Mouse (Mus musculus): ENCODE data around the gene Zfp839.
A peak's percentile ranks its signal among the peaks of the same experiment; 100 is the strongest.
"Not testable (repeated sequence)": the region's sequence is repeated elsewhere in the genome, so short reads cannot be mapped to it uniquely, and the experiment has no call there.

Zfp839 gene

GRCm38 (mm10) chr12:110840348-110841198, 9.5 kb upstream of the Zfp839 start, which contains the start of gene Mok:
Mok (minus strand) TSS chr12:110840939.
- peak; percentile 88 for DNase-seq (ENCODE audit: low read depth, low spot score)

GRCm38 (mm10) chr12:110841731-110842493, 8.1 kb upstream of the Zfp839 start:
- no peak for DNase-seq (ENCODE audit: low read depth, low spot score)

GRCm38 (mm10) chr12:110843194-110844048, 6.6 kb upstream of the Zfp839 start:
- peak; percentile 72 for DNase-seq (ENCODE audit: low read depth, low spot score)

- no peak for DNase-seq (ENCODE audit: low read depth, low spot score)
These were observed 5.6 kb upstream of the Zfp839 start for GRCm38 (mm10) chr12:110844227-110845130.

DNA sequence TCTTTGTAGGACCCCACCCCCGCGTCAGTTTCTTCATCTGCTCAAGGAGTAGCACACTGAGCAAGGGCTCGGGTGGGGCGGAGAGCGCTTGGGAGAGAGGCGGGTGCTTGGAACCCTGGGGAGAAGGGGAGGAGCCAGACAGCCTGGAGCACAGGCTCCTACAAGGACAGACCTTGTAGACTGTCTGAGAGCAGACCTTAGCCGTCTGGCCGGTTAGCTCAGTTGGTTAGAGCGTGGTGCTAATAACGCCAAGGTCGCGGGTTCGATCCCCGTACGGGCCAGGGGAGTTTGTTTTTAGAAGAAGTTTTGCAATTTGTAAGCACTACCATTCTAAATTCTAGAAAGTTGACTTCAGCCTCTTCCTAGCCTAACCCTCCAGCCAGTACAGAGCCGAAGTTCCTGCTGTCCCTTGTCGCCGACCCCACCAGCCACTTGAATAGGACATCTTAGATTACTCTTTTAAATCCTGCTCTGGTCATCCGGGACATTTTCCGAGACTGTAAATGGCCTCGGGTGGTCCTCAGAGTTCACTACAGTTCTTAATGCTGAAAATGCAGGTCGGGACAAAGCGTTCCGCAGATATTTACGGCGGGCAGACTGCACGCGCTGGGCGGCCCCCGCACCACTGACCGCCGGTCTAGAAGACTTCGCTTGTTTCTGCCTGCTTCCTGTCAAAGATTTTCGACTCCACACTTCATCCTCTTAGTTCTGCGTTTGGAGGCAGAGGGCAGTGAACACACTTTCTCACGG, 4.7 kb upstream of the Zfp839 start:
- DNase-seq (ENCODE audit: low read depth, low spot score): peak; percentile 88

GRCm38 (mm10) chr12:110846191-110846765, 3.8 kb upstream of the Zfp839 start:
- no peak for DNase-seq (ENCODE audit: low read depth, low spot score)

DNA sequence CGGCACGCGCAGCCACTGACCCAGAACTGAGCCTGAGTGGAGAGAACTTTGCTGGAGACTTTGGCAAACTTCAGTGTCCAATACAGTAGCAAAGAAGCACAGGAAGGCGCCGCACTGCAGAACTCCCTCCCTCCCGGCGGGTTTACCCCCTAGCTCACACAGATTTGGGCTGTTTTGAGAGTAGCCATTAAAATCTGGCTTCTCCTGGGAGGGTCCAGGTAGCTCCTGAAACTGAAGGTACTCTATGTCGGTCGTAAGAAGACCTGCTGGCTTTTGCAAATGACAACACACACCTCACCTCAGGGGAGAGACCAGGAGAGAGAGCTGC, 840 bp downstream of the Zfp839 start:
- DNase-seq (ENCODE audit: low read depth, low spot score): no peak

DNA sequence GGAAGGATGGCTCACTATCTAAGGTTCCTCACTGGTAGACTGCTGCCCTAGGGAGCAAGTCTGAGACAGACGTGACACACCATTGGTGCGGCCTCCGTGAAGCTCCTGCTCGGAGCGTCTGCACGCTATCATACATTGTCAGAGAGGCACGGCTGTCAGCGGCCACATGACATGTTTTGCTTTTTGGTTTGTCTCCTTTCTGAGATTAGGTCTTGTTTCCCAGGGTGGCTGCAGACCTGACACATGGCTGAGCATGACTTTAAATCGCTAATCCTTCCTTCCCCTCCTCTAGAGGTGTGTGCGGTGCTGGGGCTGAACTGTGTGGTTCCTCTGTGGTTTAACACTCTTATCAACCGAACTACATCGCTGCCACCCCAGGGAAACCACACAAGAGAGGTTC, 1.4 kb downstream of the Zfp839 start:
- no peak for DNase-seq (ENCODE audit: low read depth, low spot score)

GRCm38 (mm10) chr12:110851923-110852322, 1.9 kb downstream of the Zfp839 start:
- no peak for DNase-seq (ENCODE audit: low read depth, low spot score)

GRCm38 (mm10) chr12:110854786-110855737, 5.0 kb downstream of the Zfp839 start:
- DNase-seq (ENCODE audit: low read depth, low spot score): no peak

DNA sequence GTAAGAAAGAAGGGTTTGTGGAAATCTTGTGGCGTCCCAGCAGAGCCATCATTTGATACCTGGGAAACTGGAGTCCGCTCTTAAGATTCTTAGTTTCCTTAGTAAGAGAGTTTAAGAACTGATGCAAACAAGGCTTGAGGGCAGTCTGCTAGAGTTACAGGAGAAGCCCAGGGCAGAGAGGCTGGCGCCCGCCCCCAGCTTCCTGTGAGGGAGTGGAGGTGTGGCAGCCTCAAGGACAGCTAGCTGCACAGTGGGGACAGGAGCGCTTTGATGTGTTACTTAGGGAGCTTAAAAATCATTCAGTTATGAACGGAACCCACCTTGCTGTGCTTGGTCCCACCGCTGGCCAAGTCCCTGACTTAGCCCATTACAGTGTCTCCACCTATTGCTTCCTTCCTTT, 7.1 kb downstream of the Zfp839 start:
- DNase-seq (ENCODE audit: low read depth, low spot score): no peak

GRCm38 (mm10) chr12:110858681-110859080, 8.6 kb downstream of the Zfp839 start:
- not testable (repeated sequence) for DNase-seq (ENCODE audit: low read depth, low spot score)

DNA sequence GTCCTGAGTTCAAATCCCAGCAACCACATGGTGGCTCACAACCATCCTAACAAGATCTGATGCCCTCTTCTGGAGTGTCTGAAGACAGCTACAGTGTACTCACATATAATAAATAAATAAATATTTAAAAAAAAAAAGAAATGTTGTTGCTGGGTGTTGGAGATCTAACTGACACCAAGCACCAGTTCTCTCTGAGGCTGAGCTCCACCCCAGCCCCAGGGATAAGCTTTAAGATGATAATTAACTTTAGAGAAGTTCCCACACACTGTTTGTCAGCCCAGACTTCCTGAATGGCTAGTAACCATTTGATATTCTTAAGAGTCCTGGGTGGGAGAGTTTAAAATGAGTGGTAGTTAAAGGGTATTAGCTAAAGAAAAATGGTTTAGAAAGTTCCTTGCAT, 10.2 kb downstream of the Zfp839 start:
- DNase-seq (ENCODE audit: low read depth, low spot score): no peak

GRCm38 (mm10) chr12:110861256-110861655, 11.2 kb downstream of the Zfp839 start:
- DNase-seq (ENCODE audit: low read depth, low spot score): no peak

DNA sequence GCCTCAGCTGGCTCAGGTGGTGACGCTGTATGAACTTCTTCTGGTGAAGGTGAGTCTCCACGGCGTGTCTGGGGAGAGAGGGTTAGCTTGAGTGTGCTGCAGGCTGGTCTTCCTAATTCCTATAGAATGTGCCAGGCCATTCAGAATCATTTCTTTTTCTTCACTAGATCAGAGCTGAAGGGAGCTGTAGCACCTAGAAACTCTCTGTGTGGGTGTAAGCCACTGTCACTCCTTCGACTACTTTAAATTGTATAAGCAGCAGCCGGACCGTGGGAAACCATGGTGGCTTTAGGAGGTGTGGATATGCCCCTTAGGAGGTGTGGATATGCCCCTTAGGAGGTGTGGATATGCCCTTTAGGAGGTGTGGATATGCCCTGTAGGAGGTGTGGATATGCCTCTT, 14.0 kb downstream of the Zfp839 start:
- DNase-seq (ENCODE audit: low read depth, low spot score): no peak

- DNase-seq (ENCODE audit: low read depth, low spot score): no peak
These were observed 15.5 kb downstream of the Zfp839 start for GRCm38 (mm10) chr12:110865571-110865970.

DNA sequence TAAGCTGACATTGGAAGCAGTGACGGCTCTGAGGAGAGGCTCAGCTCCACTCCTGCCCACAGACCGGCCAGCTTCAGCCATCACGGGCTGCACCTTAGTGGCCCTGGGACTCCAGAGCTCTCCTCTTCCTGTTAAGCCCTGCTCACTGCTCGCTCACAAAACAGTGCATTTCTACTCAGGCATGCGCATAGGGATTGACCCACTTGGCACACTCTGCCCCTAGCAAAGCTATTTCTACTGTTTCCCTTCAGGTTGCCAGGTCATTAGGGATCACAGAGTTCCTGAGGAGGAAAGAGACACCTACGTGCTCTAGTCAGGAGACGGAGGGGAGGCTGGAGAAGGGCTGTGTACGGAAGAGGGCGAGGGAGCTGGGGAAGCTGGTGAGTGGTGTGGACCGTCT, 15.9 kb downstream of the Zfp839 start:
- DNase-seq (ENCODE audit: low read depth, low spot score): peak; percentile 43

DNA sequence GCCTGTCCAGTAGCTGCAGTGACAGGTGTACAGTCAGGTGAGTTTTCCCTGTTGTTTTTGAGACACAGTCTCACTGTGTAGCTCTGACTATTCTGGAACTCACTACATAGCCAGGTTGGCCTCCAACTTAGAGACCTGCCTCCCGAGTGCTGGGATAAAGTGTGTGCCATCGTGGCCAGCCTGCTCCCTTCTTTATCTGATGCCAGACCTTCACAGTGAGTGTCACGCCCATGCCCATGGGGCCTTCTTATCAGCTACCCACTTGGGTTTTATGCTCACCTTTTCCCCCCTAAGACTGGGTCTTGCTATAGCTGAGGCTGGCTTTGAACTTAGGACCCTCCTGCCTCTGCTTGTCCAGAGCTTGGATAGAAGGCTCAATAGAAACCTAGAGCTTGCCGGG, 20.1 kb downstream of the Zfp839 start:
- no peak for DNase-seq (ENCODE audit: low read depth, low spot score)

GRCm38 (mm10) chr12:110871247-110871646, 21.2 kb downstream of the Zfp839 start:
- DNase-seq (ENCODE audit: low read depth, low spot score): no peak
